ENCODE assay signal across 14 mouse cellular contexts in genomic region chr13:30582541-30582940, GRCm38 (mm10). TPM values are rescaled to one million over a fixed set of nuclear protein-coding genes. Genes with fewer than 3 reads are reported as not detected.
DNase-seq lines count a peak whose midpoint lies in the region; ATAC-seq and TF ChIP-seq lines count a peak whose summit lies in the region.
"Had no signal": no experiment of that assay in that cellular context is flagged by ENCODE, and none has a peak within 500 bp of the region (broad histone marks: within the 10 kb centered on the region; RNA-seq: fewer than 3 reads in every experiment).

No protein-coding gene starts in this region.

- no peak overlapping the region for H3K4me3 ChIP-seq in liver, adult 2 months (ENCODE audit: insufficient read depth, low read depth, low read length)
- no peak overlapping the region for H3K4me3 ChIP-seq in liver, embryonic 11.5 days (ENCODE audit: low read depth, low read length)
- H3K4me3 ChIP-seq in kidney, embryonic 15.5 days (replicated peaks) = no peak overlapping the region
- no peak overlapping the region for H3K4me3 ChIP-seq in hindbrain, embryonic 13.5 days
- H3K4me3 ChIP-seq: heart, embryonic 12.5 days; hindbrain, embryonic 15.5 days; limb, embryonic 12.5 days had no signal

- WGBS in liver, adult 2 months = 66% methylated on average over 2 of the region's 2 CpGs
- WGBS in liver, embryonic 11.5 days = 59% methylated on average over 2 of the region's 2 CpGs
- WGBS in kidney, embryonic 15.5 days = 72% methylated on average over 2 of the region's 2 CpGs
- WGBS in hindbrain, embryonic 13.5 days = 81% methylated on average over 2 of the region's 2 CpGs

- no peak for ATAC-seq in CD4-positive, CD25-positive, alpha-beta regulatory T cell, adult 4 months
- ATAC-seq in liver, embryonic 11.5 days (replicated peaks; ENCODE audit: low FRiP score) = no peak
- no peak for ATAC-seq in kidney, embryonic 15.5 days (replicated peaks; ENCODE audit: low FRiP score)
- no peak for ATAC-seq in hindbrain, embryonic 13.5 days (ENCODE audit: low FRiP score)
- ATAC-seq: forebrain, postnatal 0 days had no signal

- no peaks in the 10 kb centered on the region for H3K4me1 ChIP-seq in liver, adult 2 months (ENCODE audit: control insufficient read depth, insufficient read depth, low read length)
- no peaks in the 10 kb centered on the region for H3K4me1 ChIP-seq in liver, embryonic 11.5 days (replicated peaks; ENCODE audit: control insufficient read depth, insufficient read depth, low read length)
- no peaks in the 10 kb centered on the region for H3K4me1 ChIP-seq in kidney, embryonic 15.5 days
- H3K4me1 ChIP-seq in hindbrain, embryonic 13.5 days (replicated peaks) = no peaks in the 10 kb centered on the region
- H3K4me1 ChIP-seq: heart, embryonic 12.5 days; hindbrain, embryonic 15.5 days; limb, embryonic 12.5 days had no signal

- no peak for TF ChIP-seq CTCF in liver, adult 2 months (IDR thresholded peaks at IDR 0.05; ENCODE audit: low read depth, low read length)

- H3K9me3 ChIP-seq in liver, embryonic 11.5 days (ENCODE audit: control insufficient read depth, low read length) = no peaks in the 10 kb centered on the region
- no peaks in the 10 kb centered on the region for H3K9me3 ChIP-seq in kidney, embryonic 15.5 days (replicated peaks)
- 0 out of 2 replicates have a peak, but pooled peaks cover 1% of the 10 kb centered on the region for H3K9me3 ChIP-seq in hindbrain, embryonic 13.5 days
- H3K9me3 ChIP-seq: heart, embryonic 12.5 days; hindbrain, embryonic 15.5 days; limb, embryonic 12.5 days had no signal

- no peak overlapping the region for H3K4me2 ChIP-seq in liver, embryonic 11.5 days
- no peak overlapping the region for H3K4me2 ChIP-seq in kidney, embryonic 15.5 days
- H3K4me2 ChIP-seq in hindbrain, embryonic 13.5 days = no peak overlapping the region
- H3K4me2 ChIP-seq: heart, embryonic 12.5 days; hindbrain, embryonic 15.5 days; limb, embryonic 12.5 days had no signal

- no peaks in the 10 kb centered on the region for H3K36me3 ChIP-seq in liver, adult 2 months (ENCODE audit: control insufficient read depth, insufficient read depth, low read length)
- H3K36me3 ChIP-seq in liver, embryonic 11.5 days (ENCODE audit: control insufficient read depth, insufficient read depth, low read length) = no peaks in the 10 kb centered on the region
- H3K36me3 ChIP-seq in kidney, embryonic 15.5 days = no peaks in the 10 kb centered on the region
- no peaks in the 10 kb centered on the region for H3K36me3 ChIP-seq in hindbrain, embryonic 13.5 days
- H3K36me3 ChIP-seq: heart, embryonic 12.5 days; hindbrain, embryonic 15.5 days; limb, embryonic 12.5 days had no signal

- no peak overlapping the region for H3K9ac ChIP-seq in liver, adult 2 months (ENCODE audit: low read depth, low read length)
- no peak overlapping the region for H3K9ac ChIP-seq in liver, embryonic 11.5 days (ENCODE audit: low read depth, low read length)
- no peak overlapping the region for H3K9ac ChIP-seq in kidney, embryonic 15.5 days
- no peak overlapping the region for H3K9ac ChIP-seq in hindbrain, embryonic 13.5 days
- H3K9ac ChIP-seq: forebrain, postnatal 0 days; heart, embryonic 12.5 days; hindbrain, embryonic 15.5 days; limb, embryonic 12.5 days had no signal

- peak; percentile 23 for DNase-seq in CD4-positive, CD25-positive, alpha-beta regulatory T cell, adult 2 months (ENCODE audit: low read depth, low spot score)
- DNase-seq in liver, adult 2 months (ENCODE audit: extremely low read depth, low read depth, low spot score) = peak; percentile 2
- no peak for DNase-seq in liver, embryonic 11.5 days (ENCODE audit: low spot score)
- DNase-seq in lung, postnatal 4 days = peak; percentile 40 to 51
- peak; percentile 28 for DNase-seq in thymus, postnatal 25 days
- DNase-seq: adrenal gland, postnatal 14 days; cerebellum, adult 9-10 months; forebrain, postnatal 0 days had no signal

- H3K27me3 ChIP-seq in liver, adult 2 months (ENCODE audit: control insufficient read depth, insufficient read depth, low read length) = no peaks in the 10 kb centered on the region
- no peaks in the 10 kb centered on the region for H3K27me3 ChIP-seq in liver, embryonic 11.5 days (replicated peaks; ENCODE audit: control insufficient read depth, insufficient read depth, low read length)
- no peaks in the 10 kb centered on the region for H3K27me3 ChIP-seq in kidney, embryonic 15.5 days
- no peaks in the 10 kb centered on the region for H3K27me3 ChIP-seq in hindbrain, embryonic 13.5 days
- H3K27me3 ChIP-seq: heart, embryonic 12.5 days; hindbrain, embryonic 15.5 days; limb, embryonic 12.5 days had no signal

- TF ChIP-seq POLR2A in liver, adult 2 months (IDR thresholded peaks at IDR 0.05; ENCODE audit: extremely low read depth, insufficient read depth, low read length) = no peak

- H3K27ac ChIP-seq in liver, adult 2 months (replicated peaks; ENCODE audit: insufficient read depth, low read depth, low read length) = no peak overlapping the region
- H3K27ac ChIP-seq in liver, embryonic 11.5 days (ENCODE audit: low read depth, low read length) = no peak overlapping the region
- H3K27ac ChIP-seq in kidney, embryonic 15.5 days = no peak overlapping the region
- H3K27ac ChIP-seq in hindbrain, embryonic 13.5 days = no peak overlapping the region
- H3K27ac ChIP-seq: hindbrain, embryonic 15.5 days; limb, embryonic 12.5 days had no signal

- no peaks in the 10 kb centered on the region for H3K79me2 ChIP-seq in liver, adult 2 months (ENCODE audit: control insufficient read depth, insufficient read depth, low read length)

RNA-seq across cellular contexts. Expression of gene Uqcrfs1, which starts 37.4 kb away (rescaled TPM):
- 10 to 100 TPM; 93.1 to 99.9 TPM for polyA plus RNA-seq in CD4-positive, CD25-positive, alpha-beta regulatory T cell, adult 4 months (2017; shearing (Covaris generic))
- 252 and 272 TPM in 2 replicates for total RNA-seq in liver, adult 2 months (2014; rRNA removed)
- polyA plus RNA-seq in liver, adult 2 months (2012; rRNA removed) = 278 and 314 TPM in 2 replicates
- polyA plus RNA-seq in liver, embryonic 11.5 days (2014; fragmentation: Nextera tagmentation; extraction: Ambion mirVana) = 280 and 288 TPM in 2 replicates
- 269 and 295 TPM in 2 replicates for polyA plus RNA-seq in kidney, embryonic 15.5 days (2015; fragmentation: Nextera tagmentation; extraction: Ambion mirVana)
- polyA plus RNA-seq in hindbrain, embryonic 13.5 days (2015; fragmentation: Nextera tagmentation; extraction: Ambion mirVana) = 275 and 283 TPM in 2 replicates
